Mouse (Mus musculus): ENCODE data around the gene Jak2. TPM values are rescaled to one million over a fixed set of nuclear protein-coding genes. Genes with fewer than 3 reads are reported as not detected.

The Jak2 gene
- total and polyA plus RNA-seq, 3 experiments: 9.4 to 150 (median 132) TPM

GRCm38 (mm10) chr19:29302119-29302518 lies 50.5 kb downstream of the Jak2 start:
- no peak for TF ChIP-seq TAL1 (conservative IDR thresholded peaks at IDR 0.05; ENCODE audit: low read depth, low read length)
- Histone ChIP-seq H3K27me3 (ENCODE audit: insufficient read depth, low read length) (no peaks in the 10 kb centered on the region), H3K36me3 (replicated peaks) (peaks cover 74% of the 10 kb centered on the region), H3K9me3 (replicated peaks) (no peaks in the 10 kb centered on the region), H3K4me3 (ENCODE audit: low read depth, low read length) (no peak overlapping the region), H3K4me1 (ENCODE audit: insufficient read depth, low read depth, low read length) (no peaks in the 10 kb centered on the region)
- DNase-seq (ENCODE audit: low spot score) (no peak), ATAC-seq (ENCODE audit: extremely low read depth, insufficient number of reproducible peaks, low FRiP score, poor library complexity, severe bottlenecking) (no peak)

GRCm38 (mm10) chr19:29308832-29309231 lies 57.2 kb downstream of the Jak2 start:
- no peak overlapping the region for H3K4me3 ChIP-seq (ENCODE audit: low read depth, low read length)
- no peaks in the 10 kb centered on the region for H3K4me1 ChIP-seq (ENCODE audit: insufficient read depth, low read depth, low read length)
- H3K36me3 ChIP-seq (replicated peaks): peaks cover 60% of the 10 kb centered on the region
- DNase-seq (ENCODE audit: low spot score): no peak
- no peak for ATAC-seq (ENCODE audit: extremely low read depth, insufficient number of reproducible peaks, low FRiP score, poor library complexity, severe bottlenecking)
- TF ChIP-seq GATA1 (IDR thresholded peaks at IDR 0.05; ENCODE audit: borderline replicate concordance, low read length): no peak
- TF ChIP-seq GATA2 (IDR thresholded peaks at IDR 0.05; ENCODE audit: borderline replicate concordance, low read depth, low read length): no peak
- no peak for TF ChIP-seq TAL1 (conservative IDR thresholded peaks at IDR 0.05; ENCODE audit: low read depth, low read length)
- no peak for TF ChIP-seq CTCF (IDR thresholded peaks at IDR 0.05; ENCODE audit: low read depth, low read length)
- no peaks in the 10 kb centered on the region for H3K9me3 ChIP-seq (replicated peaks)
- no peaks in the 10 kb centered on the region for H3K27me3 ChIP-seq (ENCODE audit: insufficient read depth, low read length)

DNA sequence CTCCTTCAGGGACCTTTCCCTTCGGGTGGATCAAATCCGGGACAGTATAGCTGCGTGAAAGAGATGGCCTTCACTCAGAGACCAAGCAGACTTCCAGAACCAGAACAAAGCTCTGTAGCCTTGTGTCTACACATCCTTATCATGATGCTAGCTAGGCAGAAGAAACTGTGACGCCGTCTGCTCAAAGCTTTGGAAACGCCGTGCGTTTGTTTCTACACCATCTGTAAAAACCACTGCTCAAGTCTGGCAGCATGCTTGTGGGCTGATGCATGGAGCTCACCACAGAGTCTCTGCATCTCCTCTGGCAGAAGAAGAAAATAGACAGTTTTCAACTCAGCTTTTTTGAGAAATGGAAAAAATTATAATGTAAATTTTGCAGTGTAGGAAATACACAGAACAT lies 60.2 kb downstream of the Jak2 start:
- no peaks in the 10 kb centered on the region; the same call in 1 of the 2 replicates for H3K9me3 ChIP-seq (replicated peaks)
- no peak overlapping the region for H3K4me3 ChIP-seq (ENCODE audit: low read depth, low read length)
- ATAC-seq (ENCODE audit: extremely low read depth, insufficient number of reproducible peaks, low FRiP score, poor library complexity, severe bottlenecking): no peak
- no peak for DNase-seq (ENCODE audit: low spot score)
- no peak for TF ChIP-seq GATA2 (IDR thresholded peaks at IDR 0.05; ENCODE audit: borderline replicate concordance, low read depth, low read length)
- TF ChIP-seq GATA1 (IDR thresholded peaks at IDR 0.05; ENCODE audit: borderline replicate concordance, low read length): no peak
- no peaks in the 10 kb centered on the region for H3K27me3 ChIP-seq (ENCODE audit: insufficient read depth, low read length)
- no peaks in the 10 kb centered on the region for H3K4me1 ChIP-seq (ENCODE audit: insufficient read depth, low read depth, low read length)
- H3K36me3 ChIP-seq (replicated peaks): peaks cover 48% of the 10 kb centered on the region

DNA sequence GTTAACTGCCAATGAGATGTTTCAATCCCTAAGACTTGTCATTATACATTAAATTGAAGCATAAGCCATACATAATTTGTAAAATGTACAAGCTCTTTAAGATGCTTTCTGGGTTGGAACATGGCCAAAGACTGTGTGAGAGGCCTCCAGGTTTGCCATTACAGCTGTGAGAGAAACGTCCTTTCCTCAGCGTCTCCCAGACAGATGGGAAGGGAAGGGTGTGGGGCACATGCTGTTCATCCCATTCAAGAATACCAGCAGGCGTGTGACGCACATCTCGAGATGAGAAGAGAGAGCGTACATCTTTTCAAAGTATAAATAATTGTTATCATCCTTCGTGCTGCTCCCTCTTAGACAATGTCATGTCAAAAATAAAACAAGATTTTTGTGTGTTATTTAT lies 61.0 kb downstream of the Jak2 start:
- no peak for DNase-seq (ENCODE audit: low spot score)
- no peak for TF ChIP-seq CTCF (IDR thresholded peaks at IDR 0.05; ENCODE audit: low read depth, low read length)
- TF ChIP-seq GATA1 (IDR thresholded peaks at IDR 0.05; ENCODE audit: borderline replicate concordance, low read length): no peak
- no peak for TF ChIP-seq TAL1 (conservative IDR thresholded peaks at IDR 0.05; ENCODE audit: low read depth, low read length)
- no peak for TF ChIP-seq POLR2AphosphoS5 (IDR thresholded peaks at IDR 0.05; ENCODE audit: insufficient replicate concordance, low read depth, low read length)
- TF ChIP-seq GATA2 (IDR thresholded peaks at IDR 0.05; ENCODE audit: borderline replicate concordance, low read depth, low read length): no peak
- peaks cover 43% of the 10 kb centered on the region for H3K36me3 ChIP-seq (replicated peaks)

GRCm38 (mm10) chr19:29323416-29324049 lies 71.9 kb downstream of the Jak2 start:
- no peak for DNase-seq (ENCODE audit: low spot score)
- TF ChIP-seq GATA2 (IDR thresholded peaks at IDR 0.05; ENCODE audit: borderline replicate concordance, low read depth, low read length) (no peak), POLR2AphosphoS5 (IDR thresholded peaks at IDR 0.05; ENCODE audit: insufficient replicate concordance, low read depth, low read length) (no peak), GATA1 (IDR thresholded peaks at IDR 0.05; ENCODE audit: borderline replicate concordance, low read length) (no peak), TAL1 (conservative IDR thresholded peaks at IDR 0.05; ENCODE audit: low read depth, low read length) (no peak), CTCF (IDR thresholded peaks at IDR 0.05; ENCODE audit: low read depth, low read length) (no peak)
- ATAC-seq (ENCODE audit: extremely low read depth, insufficient number of reproducible peaks, low FRiP score, poor library complexity, severe bottlenecking): no peak
- Histone ChIP-seq H3K4me3 (ENCODE audit: low read depth, low read length) (no peak overlapping the region), H3K9me3 (replicated peaks) (no peaks in the 10 kb centered on the region), H3K27me3 (ENCODE audit: insufficient read depth, low read length) (no peaks in the 10 kb centered on the region), H3K4me1 (ENCODE audit: insufficient read depth, low read depth, low read length) (peaks cover 20% of the 10 kb centered on the region), H3K36me3 (replicated peaks) (no peaks in the 10 kb centered on the region)

More for the DNA sequence above, 61.0 kb downstream of the Jak2 start:
- Histone ChIP-seq H3K27me3 (ENCODE audit: insufficient read depth, low read length) (no peaks in the 10 kb centered on the region), H3K4me3 (ENCODE audit: low read depth, low read length) (no peak overlapping the region), H3K9me3 (replicated peaks) (no peaks in the 10 kb centered on the region; the same call in 1 of the 2 replicates), H3K4me1 (ENCODE audit: insufficient read depth, low read depth, low read length) (no peaks in the 10 kb centered on the region)
- ATAC-seq (ENCODE audit: extremely low read depth, insufficient number of reproducible peaks, low FRiP score, poor library complexity, severe bottlenecking): no peak

GRCm38 (mm10) chr19:29325053-29325851 lies 73.6 kb downstream of the Jak2 start, which contains the start of gene Insl6:
Gene Insl6, minus strand, starts transcription at chr19:29325356.
- ATAC-seq (ENCODE audit: extremely low read depth, insufficient number of reproducible peaks, low FRiP score, poor library complexity, severe bottlenecking): peak; percentile 60
- Histone ChIP-seq H3K27me3 (ENCODE audit: insufficient read depth, low read length) (peaks cover 3% of the 10 kb centered on the region; the same call in 1 of the 2 replicates), H3K9me3 (replicated peaks) (no peaks in the 10 kb centered on the region), H3K4me1 (ENCODE audit: insufficient read depth, low read depth, low read length) (peaks cover 20% of the 10 kb centered on the region), H3K36me3 (replicated peaks) (no peaks in the 10 kb centered on the region), H3K4me3 (ENCODE audit: low read depth, low read length) (peak within 1 kb of the TSS; percentile 59; the same call in 1 of the 2 replicates)
- TF ChIP-seq GATA1 (IDR thresholded peaks at IDR 0.05; ENCODE audit: borderline replicate concordance, low read length) (no peak), CTCF (IDR thresholded peaks at IDR 0.05; ENCODE audit: low read depth, low read length) (no peak), GATA2 (IDR thresholded peaks at IDR 0.05; ENCODE audit: borderline replicate concordance, low read depth, low read length) (no peak), TAL1 (conservative IDR thresholded peaks at IDR 0.05; ENCODE audit: low read depth, low read length) (no peak), POLR2AphosphoS5 (IDR thresholded peaks at IDR 0.05; ENCODE audit: insufficient replicate concordance, low read depth, low read length) (no peak)
- peak; percentile 78 for DNase-seq (ENCODE audit: low spot score)

Data from G1E (cell line).